Mouse (Mus musculus): ENCODE measurements around the gene Hmcn2. TPM values are rescaled to one million over a fixed set of nuclear protein-coding genes. Genes with fewer than 3 reads are reported as not detected.

Gene Hmcn2
- polyA plus RNA-seq, 1 experiment from 2014 or later = 2.6 TPM

- H3K4me1 ChIP-seq (replicated peaks; ENCODE audit: control insufficient read depth, insufficient read depth) = no peaks in the 10 kb centered on the region
- ATAC-seq (ENCODE audit: low FRiP score, low TSS enrichment) (no peak), DNase-seq (ENCODE audit: low spot score) (no peak)
- H3K9me3 ChIP-seq (ENCODE audit: control insufficient read depth, low read length) = no peaks in the 10 kb centered on the region
- TF ChIP-seq EP300 (optimal IDR thresholded peaks at IDR 0.05) (no peak), CTCF (IDR thresholded peaks at IDR 0.05; ENCODE audit: low read depth) (no peak)
- H3K4me2 ChIP-seq (replicated peaks; ENCODE audit: low read depth) = no peak overlapping the region
- WGBS = 95% methylated on average over 12 of the region's 12 CpGs
- H3K36me3 ChIP-seq (ENCODE audit: control insufficient read depth, insufficient read depth, low read length) = no peaks in the 10 kb centered on the region; the same call in 1 of the 2 replicates
- no peak overlapping the region for H3K4me3 ChIP-seq (ENCODE audit: low read depth, low read length)
- no peak overlapping the region for H3K9ac ChIP-seq (ENCODE audit: low read length)
- H3K27me3 ChIP-seq (ENCODE audit: control insufficient read depth, insufficient read depth, low read length) = no peaks in the 10 kb centered on the region
- H3K27ac ChIP-seq (replicated peaks) = no peak overlapping the region
Observed at GRCm38 (mm10) chr2:31282880-31283279, 31.3 kb upstream of the Hmcn2 start.

GRCm38 (mm10) chr2:31284531-31284930, 29.7 kb upstream of the Hmcn2 start:
- no peak overlapping the region for H3K4me2 ChIP-seq (replicated peaks; ENCODE audit: low read depth)
- ATAC-seq (ENCODE audit: low FRiP score, low TSS enrichment) (no peak), DNase-seq (ENCODE audit: low spot score) (no peak)
- H3K27ac ChIP-seq (replicated peaks) = no peak overlapping the region
- H3K4me1 ChIP-seq (replicated peaks; ENCODE audit: control insufficient read depth, insufficient read depth) = no peaks in the 10 kb centered on the region
- H3K9ac ChIP-seq (ENCODE audit: low read length) = no peak overlapping the region
- H3K27me3 ChIP-seq (ENCODE audit: control insufficient read depth, insufficient read depth, low read length) = no peaks in the 10 kb centered on the region
- 82% methylated on average over 5 of the region's 5 CpGs for WGBS
- H3K9me3 ChIP-seq (ENCODE audit: control insufficient read depth, low read length) = no peaks in the 10 kb centered on the region
- H3K4me3 ChIP-seq (ENCODE audit: low read depth, low read length) = no peak overlapping the region
- TF ChIP-seq CTCF (IDR thresholded peaks at IDR 0.05; ENCODE audit: low read depth) (no peak), EP300 (optimal IDR thresholded peaks at IDR 0.05) (no peak)
- H3K36me3 ChIP-seq (ENCODE audit: control insufficient read depth, insufficient read depth, low read length) = no peaks in the 10 kb centered on the region; the same call in 1 of the 2 replicates

GRCm38 (mm10) chr2:31291421-31291820, 22.8 kb upstream of the Hmcn2 start:
- WGBS = 10% methylated on average over 6 of the region's 6 CpGs
- TF ChIP-seq CTCF (IDR thresholded peaks at IDR 0.05; ENCODE audit: low read depth) (peak; percentile 100), EP300 (optimal IDR thresholded peaks at IDR 0.05) (no peak)
- Histone ChIP-seq H3K27me3 (ENCODE audit: control insufficient read depth, insufficient read depth, low read length) (no peaks in the 10 kb centered on the region), H3K4me2 (replicated peaks; ENCODE audit: low read depth) (no peak overlapping the region), H3K36me3 (ENCODE audit: control insufficient read depth, insufficient read depth, low read length) (no peaks in the 10 kb centered on the region; the same call in 1 of the 2 replicates), H3K9ac (ENCODE audit: low read length) (no peak overlapping the region), H3K4me1 (replicated peaks; ENCODE audit: control insufficient read depth, insufficient read depth) (no peaks in the 10 kb centered on the region), H3K9me3 (ENCODE audit: control insufficient read depth, low read length) (no peaks in the 10 kb centered on the region), H3K4me3 (ENCODE audit: low read depth, low read length) (no peak overlapping the region), H3K27ac (replicated peaks) (no peak overlapping the region)
- DNase-seq (ENCODE audit: low spot score) (peak; percentile 60), ATAC-seq (ENCODE audit: low FRiP score, low TSS enrichment) (no peak)

- no peak overlapping the region for H3K9ac ChIP-seq (ENCODE audit: low read length)
- WGBS = 4% methylated on average over 4 of the region's 4 CpGs
Observed at GRCm38 (mm10) chr2:31294985-31295384, 19.2 kb upstream of the Hmcn2 start.

GRCm38 (mm10) chr2:31296395-31296794, 17.8 kb upstream of the Hmcn2 start:
- H3K4me1 ChIP-seq (replicated peaks; ENCODE audit: control insufficient read depth, insufficient read depth) = no peaks in the 10 kb centered on the region
- WGBS = 78% methylated on average over 6 of the region's 6 CpGs
- no peak overlapping the region for H3K4me2 ChIP-seq (replicated peaks; ENCODE audit: low read depth)
- TF ChIP-seq EP300 (optimal IDR thresholded peaks at IDR 0.05) (no peak), CTCF (IDR thresholded peaks at IDR 0.05; ENCODE audit: low read depth) (no peak)
- no peak overlapping the region for H3K9ac ChIP-seq (ENCODE audit: low read length)
- no peak for ATAC-seq (ENCODE audit: low FRiP score, low TSS enrichment)
- DNase-seq (ENCODE audit: low spot score) = no peak
- H3K27me3 ChIP-seq (ENCODE audit: control insufficient read depth, insufficient read depth, low read length) = no peaks in the 10 kb centered on the region
- no peaks in the 10 kb centered on the region for H3K36me3 ChIP-seq (ENCODE audit: control insufficient read depth, insufficient read depth, low read length)
- no peaks in the 10 kb centered on the region for H3K9me3 ChIP-seq (ENCODE audit: control insufficient read depth, low read length)
- H3K4me3 ChIP-seq (ENCODE audit: low read depth, low read length) = no peak overlapping the region
- H3K27ac ChIP-seq (replicated peaks) = no peak overlapping the region

More at GRCm38 (mm10) chr2:31294985-31295384, 19.2 kb upstream of the Hmcn2 start:
- no peaks in the 10 kb centered on the region for H3K9me3 ChIP-seq (ENCODE audit: control insufficient read depth, low read length)
- no peaks in the 10 kb centered on the region for H3K36me3 ChIP-seq (ENCODE audit: control insufficient read depth, insufficient read depth, low read length)
- no peak for ATAC-seq (ENCODE audit: low FRiP score, low TSS enrichment)
- H3K4me2 ChIP-seq (replicated peaks; ENCODE audit: low read depth) = no peak overlapping the region
- peak; percentile 76 for DNase-seq (ENCODE audit: low spot score)
- no peak overlapping the region for H3K27ac ChIP-seq (replicated peaks)
- H3K4me3 ChIP-seq (ENCODE audit: low read depth, low read length) = no peak overlapping the region
- H3K4me1 ChIP-seq (replicated peaks; ENCODE audit: control insufficient read depth, insufficient read depth) = no peaks in the 10 kb centered on the region
- TF ChIP-seq CTCF (IDR thresholded peaks at IDR 0.05; ENCODE audit: low read depth) (peak; percentile 93), EP300 (optimal IDR thresholded peaks at IDR 0.05) (no peak)
- H3K27me3 ChIP-seq (ENCODE audit: control insufficient read depth, insufficient read depth, low read length) = no peaks in the 10 kb centered on the region

- 5% methylated on average over 17 of the region's 17 CpGs for WGBS
- Histone ChIP-seq H3K27ac (replicated peaks) (no peak overlapping the region), H3K9ac (ENCODE audit: low read length) (peak overlapping the region; percentile 48; the same call in 1 of the 2 replicates), H3K4me3 (ENCODE audit: low read depth, low read length) (peak overlapping the region; percentile 39), H3K9me3 (ENCODE audit: control insufficient read depth, low read length) (no peaks in the 10 kb centered on the region), H3K4me2 (replicated peaks; ENCODE audit: low read depth) (peak overlapping the region; percentile 60), H3K27me3 (ENCODE audit: control insufficient read depth, insufficient read depth, low read length) (no peaks in the 10 kb centered on the region), H3K36me3 (ENCODE audit: control insufficient read depth, insufficient read depth, low read length) (no peaks in the 10 kb centered on the region), H3K4me1 (replicated peaks; ENCODE audit: control insufficient read depth, insufficient read depth) (no peaks in the 10 kb centered on the region)
- peak; percentile 68 for DNase-seq (ENCODE audit: low spot score)
- TF ChIP-seq EP300 (optimal IDR thresholded peaks at IDR 0.05) (no peak), CTCF (IDR thresholded peaks at IDR 0.05; ENCODE audit: low read depth) (no peak)
- ATAC-seq (ENCODE audit: low FRiP score, low TSS enrichment) = peak; percentile 89
Observed at GRCm38 (mm10) chr2:31297602-31298268, 16.5 kb upstream of the Hmcn2 start.
